10 mouse cellular contexts compared by ENCODE assay signal in genomic region chr14:31892186-31892510, GRCm38 (mm10).
DNase-seq lines count a peak whose midpoint lies in the region.
"Had no signal": no experiment of that assay in that cellular context is flagged by ENCODE, and none has a peak within 500 bp of the region (broad histone marks: within the 10 kb centered on the region; RNA-seq: fewer than 3 reads in every experiment).

No protein-coding gene starts in this region.

- peaks cover 4% of the 10 kb centered on the region; the same call in 1 of the 2 replicates for H3K27me3 ChIP-seq in embryonic facial prominence, embryonic 10.5 days (replicated peaks; ENCODE audit: low read depth, poor library complexity, severe bottlenecking)
- H3K27me3 ChIP-seq: forebrain, embryonic 13.5 days had no signal

- no peaks in the 10 kb centered on the region for H3K36me3 ChIP-seq in embryonic facial prominence, embryonic 10.5 days (replicated peaks)

- H3K9me3 ChIP-seq in embryonic facial prominence, embryonic 10.5 days = no peaks in the 10 kb centered on the region
- H3K9me3 ChIP-seq: forebrain, embryonic 13.5 days had no signal

- H3K27ac ChIP-seq in embryonic facial prominence, embryonic 10.5 days (replicated peaks) = 0 out of 2 replicates have a peak overlapping the region, but pooled peaks have one; percentile 69
- H3K27ac ChIP-seq: forebrain, embryonic 13.5 days had no signal

- peak overlapping the region; percentile 43; the same call in 1 of the 2 replicates for H3K4me3 ChIP-seq in embryonic facial prominence, embryonic 10.5 days

- WGBS in embryonic facial prominence, embryonic 10.5 days = 4% methylated on average over 6 of the region's 6 CpGs

- peaks cover 41% of the 10 kb centered on the region for H3K4me1 ChIP-seq in embryonic facial prominence, embryonic 10.5 days

- DNase-seq in kidney, postnatal 4 days = peak; percentile 15 to 45
- no peak for DNase-seq in kidney, postnatal 25 days
- peak; percentile 90 for DNase-seq in embryo, embryonic 10.5 days (ENCODE audit: low spot score)
- peak; percentile 49 for DNase-seq in embryonic facial prominence, embryonic 10.5 days (ENCODE audit: low spot score)
- peak; percentile 79 for DNase-seq in mesoderm, embryonic 11.5 days (ENCODE audit: low read depth, low spot score)
- DNase-seq in ovary, adult 18-20 months (ENCODE audit: low spot score) = no peak
- DNase-seq in adrenal gland, adult 18-20 months (ENCODE audit: low spot score in 2 of 2) = no peak
- DNase-seq in spleen, adult 12 weeks (ENCODE audit: low spot score) = no peak
- DNase-seq: thymus, adult 18-20 months had no signal

Comparison
In these comparisons a context has a peak if more than half of its experiments do, and no peak if none do; other contexts are left out.
1. DNase-seq: peak in kidney, postnatal 4 days (2 of 2), embryo, embryonic 10.5 days (single experiment), embryonic facial prominence, embryonic 10.5 days (single experiment) and mesoderm, embryonic 11.5 days (single experiment); none in kidney, postnatal 25 days (0 of 2), ovary, adult 18-20 months (single experiment), adrenal gland, adult 18-20 months (0 of 2) and spleen, adult 12 weeks (single experiment).